Mouse (Mus musculus): Measurements from ENCODE around the gene Prr22. TPM values are rescaled to one million over a fixed set of nuclear protein-coding genes. Genes with fewer than 3 reads are reported as not detected.

The Prr22 gene
- total and polyA plus RNA-seq, 3 experiments, result 0.15 to 1.3 (median 0.93) TPM

GRCm38 (mm10) chr17:56818067-56818636 is 48.1 kb downstream of the Prr22 start:
- no peak overlapping the region for H3K27ac ChIP-seq (ENCODE audit: insufficient read depth, low read depth)
- H3K4me2 ChIP-seq (ENCODE audit: insufficient read depth, low read depth, poor library complexity, severe bottlenecking), result no peak overlapping the region
- no peaks in the 10 kb centered on the region for H3K79me2 ChIP-seq (replicated peaks; ENCODE audit: control insufficient read depth, extremely low read depth, insufficient read depth, poor library complexity, severe bottlenecking)
- TF ChIP-seq ZC3H11A (IDR thresholded peaks at IDR 0.05; ENCODE audit: low read depth, low read length) (no peak), JUN (IDR thresholded peaks at IDR 0.05; ENCODE audit: insufficient read depth, low read depth, low read length) (no peak)
- peak; percentile 21 for DNase-seq (ENCODE audit: extremely low read depth)
- peaks cover 0 to 5% of the 10 kb centered on the region in 2 experiments; a peak in 2 of 4 replicates for H3K4me1 ChIP-seq (ENCODE audit: control insufficient read depth in 1 of 2, insufficient read depth in 2 of 2)
- in situ Hi-C loops (cut with MboI; ENCODE audit: low pct_ligation_motif_present, low pct_unique_long_range_greater_than_20kb, low sequenced_read_pairs) (no loop called here), dilution Hi-C loops (cut with MboI; ENCODE audit: extremely low pct_ligation_motif_present, extremely low pct_unique_long_range_greater_than_20kb, low sequenced_read_pairs) (no loop called here)
- no peaks in the 10 kb centered on the region for H3K36me3 ChIP-seq (replicated peaks in 1 of 2; ENCODE audit: control insufficient read depth in 1 of 2, insufficient read depth in 1 of 2, low read length in 1 of 2)
- H3K27me3 ChIP-seq (replicated peaks), result peaks cover 73% of the 10 kb centered on the region
- H3K9ac ChIP-seq (ENCODE audit: insufficient read depth, low read depth), result no peak overlapping the region
- H3K4me3 ChIP-seq (replicated peaks in 1 of 3; ENCODE audit: low read depth in 2 of 3, low read length in 2 of 3, poor library complexity in 1 of 3), result no peak overlapping the region
- no peaks in the 10 kb centered on the region for H3K9me3 ChIP-seq (replicated peaks; ENCODE audit: low read length)

GRCm38 (mm10) chr17:56819032-56819545 is 49.0 kb downstream of the Prr22 start:
- no peaks in the 10 kb centered on the region for H3K79me2 ChIP-seq (replicated peaks; ENCODE audit: control insufficient read depth, extremely low read depth, insufficient read depth, poor library complexity, severe bottlenecking)
- in situ Hi-C loops (cut with MboI; ENCODE audit: low pct_ligation_motif_present, low pct_unique_long_range_greater_than_20kb, low sequenced_read_pairs), result no loop called here
- peaks cover 0 to 5% of the 10 kb centered on the region in 2 experiments; a peak in 2 of 4 replicates for H3K4me1 ChIP-seq (ENCODE audit: control insufficient read depth in 1 of 2, insufficient read depth in 2 of 2)
- H3K4me2 ChIP-seq (ENCODE audit: insufficient read depth, low read depth, poor library complexity, severe bottlenecking), result peak overlapping the region; percentile 33; the same call in 1 of the 2 replicates
- no peaks in the 10 kb centered on the region for H3K9me3 ChIP-seq (replicated peaks; ENCODE audit: low read length)
- TF ChIP-seq MXI1 (IDR thresholded peaks at IDR 0.05; ENCODE audit: low read depth, low read length), result no peak
- TF ChIP-seq ZC3H11A (IDR thresholded peaks at IDR 0.05; ENCODE audit: low read depth, low read length), result no peak
- no peak for TF ChIP-seq PAX5 (IDR thresholded peaks at IDR 0.05; ENCODE audit: low read length)
- TF ChIP-seq JUND (conservative IDR thresholded peaks at IDR 0.05; ENCODE audit: low read depth, low read length), result no peak
- no peak for TF ChIP-seq KAT2A (IDR thresholded peaks at IDR 0.05; ENCODE audit: insufficient replicate concordance, low read length)
- TF ChIP-seq POLR2A (IDR thresholded peaks at IDR 0.05; ENCODE audit: low read depth, low read length), result no peak
- TF ChIP-seq MAFK (IDR thresholded peaks at IDR 0.05; ENCODE audit: insufficient replicate concordance, low read length), result no peak
- TF ChIP-seq POLR2AphosphoS2 (IDR thresholded peaks at IDR 0.05; ENCODE audit: low read depth, low read length), result no peak
- no peak for TF ChIP-seq NELFE (IDR thresholded peaks at IDR 0.05; ENCODE audit: low read depth, low read length)
- no peak for TF ChIP-seq USF2 (conservative IDR thresholded peaks at IDR 0.05; ENCODE audit: low read depth, low read length)
- no peak for TF ChIP-seq MAX (IDR thresholded peaks at IDR 0.05; ENCODE audit: low read length)
- no peak for TF ChIP-seq MEF2A (IDR thresholded peaks at IDR 0.05; ENCODE audit: borderline replicate concordance, low read depth, low read length)
- TF ChIP-seq BHLHE40 (IDR thresholded peaks at IDR 0.05; ENCODE audit: low read depth, low read length), result no peak
- no peak for TF ChIP-seq GABPA (IDR thresholded peaks at IDR 0.05; ENCODE audit: insufficient replicate concordance, low read depth, low read length)
- no peak for TF ChIP-seq CHD1 (IDR thresholded peaks at IDR 0.05; ENCODE audit: low read depth, low read length)
- TF ChIP-seq E2F4 (IDR thresholded peaks at IDR 0.05; ENCODE audit: insufficient replicate concordance, low read depth, low read length), result no peak
- no peak for TF ChIP-seq RAD21 (IDR thresholded peaks at IDR 0.05; ENCODE audit: low read depth, low read length)
- TF ChIP-seq MYC (IDR thresholded peaks at IDR 0.05; ENCODE audit: low read depth, low read length), result no peak
- no peak for TF ChIP-seq TBP (conservative IDR thresholded peaks at IDR 0.05; ENCODE audit: low read depth, low read length)
- peaks cover 77% of the 10 kb centered on the region for H3K27me3 ChIP-seq (replicated peaks)
- no peak for DNase-seq (ENCODE audit: extremely low read depth)
- H3K27ac ChIP-seq (ENCODE audit: insufficient read depth, low read depth), result no peak overlapping the region
- no peak overlapping the region for H3K4me3 ChIP-seq (replicated peaks in 1 of 3; ENCODE audit: low read depth in 2 of 3, low read length in 2 of 3, poor library complexity in 1 of 3)
- no peak overlapping the region for H3K9ac ChIP-seq (ENCODE audit: insufficient read depth, low read depth)
- no peaks in the 10 kb centered on the region for H3K36me3 ChIP-seq (replicated peaks in 1 of 2; ENCODE audit: control insufficient read depth in 1 of 2, insufficient read depth in 1 of 2, low read length in 1 of 2)
- dilution Hi-C loops (cut with MboI; ENCODE audit: extremely low pct_ligation_motif_present, extremely low pct_unique_long_range_greater_than_20kb, low sequenced_read_pairs), result no loop called here
